Mouse (Mus musculus): ENCODE measurements around the gene Ptgr1.

The Ptgr1 gene

GRCm38 (mm10) chr4:58990609-58991434 is 3.9 kb upstream of the Ptgr1 start:
- DNase-seq (ENCODE audit: low read depth): peak; percentile 25

GRCm38 (mm10) chr4:58989303-58989898 is 2.5 kb upstream of the Ptgr1 start:
- DNase-seq (ENCODE audit: low read depth): no peak

GRCm38 (mm10) chr4:58985157-58985648 is 1.7 kb downstream of the Ptgr1 start:
- DNase-seq (ENCODE audit: low read depth): peak; percentile 91

- DNase-seq (ENCODE audit: low read depth): no peak
Measured at GRCm38 (mm10) chr4:58982806-58983205, 4.1 kb downstream of the Ptgr1 start.

GRCm38 (mm10) chr4:58981421-58981820 is 5.5 kb downstream of the Ptgr1 start:
- DNase-seq (ENCODE audit: low read depth): no peak

- DNase-seq (ENCODE audit: low read depth): no peak
Measured at GRCm38 (mm10) chr4:58975711-58976110, 11.2 kb downstream of the Ptgr1 start.

GRCm38 (mm10) chr4:58970678-58971077 is 16.2 kb downstream of the Ptgr1 start:
- no peak for DNase-seq (ENCODE audit: low read depth)

- peak; percentile 64 for DNase-seq (ENCODE audit: low read depth)
Measured at GRCm38 (mm10) chr4:58965136-58965535, 21.8 kb downstream of the Ptgr1 start.

- no peak for DNase-seq (ENCODE audit: low read depth)
Measured at GRCm38 (mm10) chr4:58963271-58963670, 23.6 kb downstream of the Ptgr1 start.

- DNase-seq (ENCODE audit: low read depth): no peak
Measured at GRCm38 (mm10) chr4:58961719-58962118, 25.2 kb downstream of the Ptgr1 start.

- no peak for DNase-seq (ENCODE audit: low read depth)
Measured at GRCm38 (mm10) chr4:58952630-58953029, 34.3 kb downstream of the Ptgr1 start.

GRCm38 (mm10) chr4:58948391-58948790 is 38.5 kb downstream of the Ptgr1 start:
- no peak for DNase-seq (ENCODE audit: low read depth)

- DNase-seq (ENCODE audit: low read depth): no peak
Measured at GRCm38 (mm10) chr4:58944695-58945094, 42.2 kb downstream of the Ptgr1 start.

GRCm38 (mm10) chr4:58944206-58944553 is 42.7 kb downstream of the Ptgr1 start:
- DNase-seq (ENCODE audit: low read depth): no peak

- DNase-seq (ENCODE audit: low read depth): peak; percentile 90
Measured at GRCm38 (mm10) chr4:58943420-58944205, 43.3 kb downstream of the Ptgr1 start, which contains the start of gene Zkscan16. Zkscan16 (plus strand) TSS chr4:58943628.

- no peak for DNase-seq (ENCODE audit: low read depth)
Measured at GRCm38 (mm10) chr4:58942942-58943341, 44.0 kb downstream of the Ptgr1 start.

- DNase-seq (ENCODE audit: low read depth): no peak
Measured at GRCm38 (mm10) chr4:58941638-58942037, 45.3 kb downstream of the Ptgr1 start.

GRCm38 (mm10) chr4:58935846-58936245 is 51.1 kb downstream of the Ptgr1 start:
- no peak for DNase-seq (ENCODE audit: low read depth)

GRCm38 (mm10) chr4:58934746-58935476 is 52.0 kb downstream of the Ptgr1 start:
- DNase-seq (ENCODE audit: low read depth): peak; percentile 77

GRCm38 (mm10) chr4:58934308-58934707 is 52.6 kb downstream of the Ptgr1 start:
- no peak for DNase-seq (ENCODE audit: low read depth)

- DNase-seq (ENCODE audit: low read depth): no peak
Measured at GRCm38 (mm10) chr4:58932541-58932940, 54.4 kb downstream of the Ptgr1 start.

- DNase-seq (ENCODE audit: low read depth): peak; percentile 30
Measured at GRCm38 (mm10) chr4:58927661-58928060, 59.3 kb downstream of the Ptgr1 start.

All from NIH3T3 (cell line).